Mouse (Mus musculus): ENCODE results near the gene Lrrc75b.

DNA sequence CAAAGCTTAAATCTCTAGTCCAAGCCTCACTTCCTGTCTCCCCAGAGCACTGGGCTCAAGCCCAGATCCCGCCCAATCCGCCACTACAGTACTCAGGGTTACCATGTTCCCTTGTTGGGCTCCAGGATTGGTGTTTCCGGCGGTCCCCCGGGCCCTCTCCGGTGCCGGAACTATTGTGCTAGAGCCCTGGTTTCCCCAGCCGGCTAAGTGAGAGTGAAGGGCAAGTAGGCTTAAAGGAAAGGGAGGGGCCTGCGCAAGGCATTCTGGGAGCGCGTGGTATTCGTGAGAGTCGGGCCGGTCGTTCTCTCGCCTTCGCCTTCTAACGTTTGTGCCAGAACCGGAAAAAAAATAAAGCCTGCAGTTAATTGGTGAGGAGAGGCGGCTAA, 42.4 kb downstream of the Lrrc75b start, which contains the start of gene Gucd1:
- TF ChIP-seq GATA1 (IDR thresholded peaks at IDR 0.05; ENCODE audit: low read length) (no peak), TAL1 (IDR thresholded peaks at IDR 0.05; ENCODE audit: low read length) (no peak)

All from erythroblast, embryonic 14.5 days (primary cell).